Mouse (Mus musculus) stomach, postnatal 0 days (tissue): ENCODE results near the gene Chst12. TPM values are rescaled to one million over a fixed set of nuclear protein-coding genes. Genes with fewer than 3 reads are reported as not detected.

Experiments used
- ATAC-seq: fragments of 200-750 bp; cut with Nextera tagmentation; 2 replicates; pipeline ENCODE4 v1.8.0; 2017; ENCODE audit not compliant: low FRiP score, low TSS enrichment
- DNase-seq: peaks from one replicate; pipeline ENCODE4 v3.0.0-alpha.2; 2016; ENCODE audit warnings: low spot score
- H3K27ac ChIP-seq: fragments of 300-500 bp; sonication (generic); replicated peaks from 2 replicates; pipeline ENCODE4 v1.5.1; 2014; ENCODE audit warnings: mild to moderate bottlenecking, control low read depth
- H3K27me3 ChIP-seq: fragments of 300-500 bp; sonication (generic); 2 replicates; pipeline ENCODE4 v1.6.1; 2014; ENCODE audit warnings: low read length; ENCODE audit not compliant: control insufficient read depth, insufficient read depth
- H3K36me3 ChIP-seq: fragments of 300-500 bp; sonication (generic); 2 replicates; pipeline ENCODE4 v1.6.1; 2014; ENCODE audit warnings: low read length, mixed read lengths; ENCODE audit not compliant: control insufficient read depth, insufficient read depth
- H3K4me1 ChIP-seq: fragments of 300-500 bp; sonication (generic); replicated peaks from 2 replicates; pipeline ENCODE4 v1.6.1; 2014; ENCODE audit warnings: antibody characterized with exemption; ENCODE audit not compliant: control insufficient read depth, insufficient read depth
- H3K4me2 ChIP-seq: fragments of 300-500 bp; sonication (generic); replicated peaks from 2 replicates; pipeline ENCODE4 v1.6.1; 2014; ENCODE audit warnings: low read depth, mild to moderate bottlenecking, control low read depth, moderate library complexity
- H3K4me3 ChIP-seq: fragments of 300-500 bp; sonication (generic); 2 replicates; pipeline ENCODE4 v1.5.1; 2014; ENCODE audit warnings: low read depth, low read length, control low read depth
- H3K9ac ChIP-seq: fragments of 300-500 bp; sonication (generic); 2 replicates; pipeline ENCODE4 v1.6.1; 2014; ENCODE audit warnings: mild to moderate bottlenecking, low read length, control low read depth, mixed read lengths
- H3K9me3 ChIP-seq: fragments of 300-500 bp; sonication (generic); 2 replicates; pipeline ENCODE4 v1.6.1; 2016; ENCODE audit warnings: low read length; ENCODE audit not compliant: control insufficient read depth
- CTCF ChIP-seq: IDR thresholded peaks from 2 replicates; pipeline ENCODE4 v1.5.1; 2016; ENCODE audit warnings: antibody characterized with exemption, low read depth, mild to moderate bottlenecking, moderate library complexity
- EP300 ChIP-seq: optimal IDR thresholded peaks from 2 replicates; pipeline ENCODE3; 2016; ENCODE audit warnings: antibody characterized with exemption
- WGBS: fragments of 180-500 bp; shearing (Covaris S2); extraction: QIAGEN DNeasy Blood & Tissue Kit; methylation state at CpG from one replicate; pipeline ENCODE4 v1.1.7; 2014; 5-methylcytosine and 5-hydroxymethylcytosine counted together
- polyA plus RNA-seq: library from polyadenylated mRNA; unstranded; fragments of >200 nt; fragmentation: Nextera tagmentation; extraction: Ambion mirVana; gene quantifications from 2 replicates; pipeline ENCODE4 v1.2.1, GENCODE M21; 2015

Gene Chst12
- polyA plus RNA-seq, 1 experiment from 2014 or later, result 15.8 TPM

DNA sequence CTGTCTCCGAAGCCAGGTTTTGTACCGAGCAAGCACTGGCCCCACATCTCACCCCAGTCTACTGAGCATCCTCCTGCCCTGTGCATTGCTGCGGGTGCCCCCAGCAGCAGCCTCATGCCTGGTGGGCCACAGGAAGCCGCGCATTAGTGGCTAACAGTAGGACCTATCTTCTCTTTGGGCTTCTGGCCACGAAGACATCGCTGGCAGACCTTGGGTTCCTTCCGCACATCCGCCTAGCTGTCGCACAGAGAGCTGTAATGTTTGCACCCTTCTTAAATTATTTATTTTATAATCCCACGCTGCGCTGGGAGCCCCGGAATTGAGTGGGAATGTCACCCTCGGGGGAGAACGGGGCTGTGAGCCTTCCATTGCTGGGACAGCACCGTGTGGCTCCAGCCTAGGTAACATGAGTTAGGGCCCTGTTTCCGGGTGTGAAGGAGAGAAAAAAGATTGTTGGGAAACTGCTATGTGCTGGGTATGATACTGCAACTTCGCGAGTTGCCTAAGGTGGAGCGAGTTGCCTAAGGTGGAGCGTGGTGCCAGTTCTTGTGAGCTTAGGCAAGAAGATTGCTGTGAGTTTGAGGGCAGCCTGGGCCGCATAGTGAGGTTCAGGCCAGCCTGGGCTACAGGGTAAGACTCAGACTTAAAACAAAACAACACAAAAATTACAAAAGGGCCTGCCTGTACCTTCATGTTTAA, 895 bp downstream of the Chst12 start:
- H3K36me3 ChIP-seq, result no peaks in the 10 kb centered on the region
- H3K4me3 ChIP-seq, result peak overlapping the region; percentile 60
- H3K9ac ChIP-seq, result peak overlapping the region; percentile 71
- H3K9me3 ChIP-seq, result no peaks in the 10 kb centered on the region
- peaks cover 8% of the 10 kb centered on the region; the same call in 1 of the 2 replicates for H3K4me1 ChIP-seq
- peak; percentile 11; the same call in 1 of the 2 replicates for TF ChIP-seq CTCF
- TF ChIP-seq EP300, result no peak
- peak overlapping the region; percentile 79 for H3K27ac ChIP-seq
- peak overlapping the region; percentile 76 for H3K4me2 ChIP-seq
- WGBS, result 21% methylated on average over 22 of the region's 22 CpGs
- ATAC-seq (no peak), DNase-seq (no peak)
- no peaks in the 10 kb centered on the region for H3K27me3 ChIP-seq

DNA sequence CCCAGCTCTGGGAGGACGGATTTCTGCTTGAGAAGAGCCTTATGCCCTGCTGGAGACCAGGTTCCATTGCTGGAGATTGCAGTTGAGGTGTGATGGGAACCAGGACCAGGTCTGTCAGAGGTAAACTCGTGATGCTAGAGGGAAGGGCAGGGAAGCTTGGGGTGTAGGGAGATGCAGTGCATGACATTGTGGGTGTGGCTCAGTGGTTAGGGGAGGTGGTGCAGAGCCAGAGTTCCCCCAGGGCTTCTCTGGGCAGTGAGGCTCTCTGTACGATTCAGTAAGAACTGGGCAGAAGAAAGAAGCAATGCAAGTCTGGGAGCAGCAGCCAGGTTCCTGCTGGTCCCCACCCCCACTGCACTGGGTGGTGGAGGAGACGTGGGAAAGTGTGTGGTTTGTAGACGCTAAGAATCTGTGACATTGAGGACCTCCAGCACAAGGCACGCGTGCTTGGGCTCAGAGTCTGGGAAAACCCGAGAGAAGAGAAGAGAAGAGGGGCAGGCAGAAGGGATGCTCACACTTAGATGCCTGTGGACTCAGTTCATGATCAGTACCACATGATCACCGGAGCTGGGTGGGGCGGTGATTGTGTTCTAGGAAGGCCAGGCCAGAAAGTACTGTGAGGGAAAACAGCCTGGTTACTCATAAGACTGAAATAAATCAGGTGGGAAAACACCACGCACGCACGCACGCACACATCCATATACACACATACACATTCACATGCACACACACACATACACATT, 2.3 kb downstream of the Chst12 start:
- H3K27ac ChIP-seq, result peak overlapping the region; percentile 49; the same call in 1 of the 2 replicates
- ATAC-seq (no peak), DNase-seq (peak; percentile 64)
- H3K4me3 ChIP-seq, result no peak overlapping the region
- peak overlapping the region; percentile 9; the same call in 1 of the 2 replicates for H3K4me2 ChIP-seq
- H3K9ac ChIP-seq, result no peak overlapping the region
- WGBS, result 59% methylated on average over 14 of the region's 14 CpGs
- no peaks in the 10 kb centered on the region for H3K9me3 ChIP-seq
- peaks cover 8% of the 10 kb centered on the region; the same call in 1 of the 2 replicates for H3K4me1 ChIP-seq
- no peaks in the 10 kb centered on the region for H3K27me3 ChIP-seq
- no peaks in the 10 kb centered on the region for H3K36me3 ChIP-seq
- TF ChIP-seq CTCF (no peak), EP300 (no peak)

DNA sequence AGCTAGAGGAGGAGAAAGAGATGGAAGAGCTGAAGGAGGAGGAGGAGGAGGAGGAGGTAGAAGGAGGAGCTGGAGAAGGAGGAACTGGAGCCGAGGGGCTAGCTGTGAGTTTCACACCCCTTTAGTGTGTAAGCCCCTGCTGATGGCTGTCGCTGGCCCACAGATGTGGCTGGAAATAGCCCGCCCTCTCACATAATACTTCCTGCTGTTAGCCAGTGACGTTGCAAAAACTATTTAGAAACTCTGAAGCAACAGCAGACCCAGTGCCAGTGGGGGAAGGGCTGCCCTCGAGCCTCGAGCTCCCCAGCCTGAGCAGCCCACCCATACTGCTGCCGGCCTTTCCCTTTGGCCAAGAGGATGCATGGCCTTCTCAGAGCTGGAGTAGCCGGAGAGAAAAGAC, 3.3 kb downstream of the Chst12 start:
- Histone ChIP-seq H3K4me3 (no peak overlapping the region), H3K27ac (peak overlapping the region; percentile 36), H3K36me3 (no peaks in the 10 kb centered on the region), H3K4me2 (0 out of 2 replicates have a peak overlapping the region, but pooled peaks have one; percentile 19), H3K4me1 (peaks cover 6% of the 10 kb centered on the region; the same call in 1 of the 2 replicates), H3K27me3 (no peaks in the 10 kb centered on the region), H3K9ac (no peak overlapping the region), H3K9me3 (no peaks in the 10 kb centered on the region)
- DNase-seq, result no peak
- WGBS, result 30% methylated on average over 8 of the region's 8 CpGs
- no peak for TF ChIP-seq CTCF
- no peak for TF ChIP-seq EP300
- ATAC-seq, result no peak

DNA sequence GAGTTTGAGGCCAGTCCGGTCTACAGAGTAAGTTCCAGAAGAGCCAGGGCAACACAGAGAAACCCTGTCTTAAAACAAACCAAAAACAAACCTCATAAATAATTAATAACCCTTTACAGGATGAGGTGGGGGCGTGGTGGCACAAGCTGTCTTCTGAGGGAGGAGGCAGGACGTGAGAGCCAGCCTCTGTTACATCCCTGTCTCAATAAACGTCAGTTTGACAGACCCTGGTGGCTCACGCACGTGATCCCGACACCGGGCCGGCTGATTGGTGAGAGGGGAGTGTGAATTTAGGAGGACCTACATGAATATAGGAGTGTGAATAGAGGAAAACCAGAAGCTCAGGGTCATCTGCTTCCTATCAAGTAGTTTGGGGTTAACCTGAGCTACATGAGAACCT, 3.9 kb downstream of the Chst12 start:
- H3K9ac ChIP-seq, result no peak overlapping the region
- no peaks in the 10 kb centered on the region for H3K27me3 ChIP-seq
- peak overlapping the region; percentile 36 for H3K27ac ChIP-seq
- H3K4me3 ChIP-seq, result no peak overlapping the region
- H3K4me1 ChIP-seq, result peaks cover 6% of the 10 kb centered on the region; the same call in 1 of the 2 replicates
- H3K9me3 ChIP-seq, result no peaks in the 10 kb centered on the region
- 0 out of 2 replicates have a peak overlapping the region, but pooled peaks have one; percentile 11 for H3K4me2 ChIP-seq
- H3K36me3 ChIP-seq, result no peaks in the 10 kb centered on the region
- DNase-seq, result no peak
- TF ChIP-seq EP300 (no peak), CTCF (no peak)
- no peak for ATAC-seq
- WGBS, result 60% methylated on average over 9 of the region's 9 CpGs

DNA sequence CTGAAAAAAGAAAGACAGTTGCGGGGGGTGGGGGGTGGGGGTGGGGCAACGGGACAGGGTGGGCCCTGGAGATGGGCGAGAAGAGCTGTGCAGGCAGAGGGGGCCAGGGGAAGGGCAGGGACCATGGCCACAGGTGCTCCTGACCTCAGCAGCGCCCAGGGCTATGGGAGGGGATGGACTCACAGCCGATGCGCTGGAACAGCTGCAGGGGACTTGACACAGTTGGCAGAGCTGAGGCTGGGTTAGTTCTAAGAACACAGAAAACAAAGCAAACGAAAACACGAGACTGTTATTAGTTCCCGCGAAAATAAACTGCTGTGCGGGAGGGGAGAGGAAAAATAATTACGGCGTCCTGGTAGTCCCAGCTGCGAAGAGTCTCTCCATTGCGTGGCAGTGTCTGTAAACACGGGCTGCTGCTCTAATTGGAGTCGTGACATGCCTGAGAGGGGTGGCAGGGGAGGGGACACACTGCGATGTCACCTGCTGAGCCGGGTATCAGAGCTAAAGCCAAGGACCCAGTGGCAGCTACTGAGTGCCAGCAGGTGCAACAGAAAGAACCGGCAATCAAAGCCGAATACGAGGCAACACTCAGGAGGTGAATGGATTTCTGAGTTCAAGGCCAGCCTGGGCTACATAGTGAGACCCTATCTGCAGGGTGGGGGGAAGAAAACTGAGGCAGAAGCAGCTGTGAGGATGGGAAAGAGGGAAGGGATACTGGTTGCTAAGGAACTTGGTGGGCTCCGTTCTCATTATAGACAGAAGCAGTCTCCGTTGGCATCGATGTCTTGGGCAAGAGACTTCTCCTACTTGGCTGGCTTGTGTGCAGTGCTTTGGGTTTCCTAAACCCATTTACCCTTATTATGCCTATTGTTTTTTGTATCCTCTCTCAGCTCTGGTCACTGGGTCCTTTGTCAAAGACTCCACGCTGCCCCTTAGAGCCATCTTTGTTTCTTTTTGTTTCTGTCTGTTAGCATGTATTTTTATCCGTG, 5.0 kb downstream of the Chst12 start:
- H3K27ac ChIP-seq, result no peak overlapping the region
- no peaks in the 10 kb centered on the region for H3K9me3 ChIP-seq
- no peaks in the 10 kb centered on the region for H3K27me3 ChIP-seq
- ATAC-seq (no peak), DNase-seq (no peak)
- H3K4me3 ChIP-seq, result no peak overlapping the region
- WGBS, result 44% methylated on average over 27 of the region's 27 CpGs
- H3K36me3 ChIP-seq, result no peaks in the 10 kb centered on the region
- no peak for TF ChIP-seq CTCF
- H3K4me2 ChIP-seq, result no peak overlapping the region
- no peak overlapping the region for H3K9ac ChIP-seq
- H3K4me1 ChIP-seq, result peaks cover 4% of the 10 kb centered on the region; the same call in 1 of the 2 replicates
